Mouse (Mus musculus) frontal cortex, adult (tissue): ENCODE data around the gene Wdr5b.

Experiments
- ATAC-seq: cut with Nextera tagmentation; 2 replicates; pipeline ENCODE4 v1.9.2; 2017; ENCODE audit warnings: mild to moderate bottlenecking, moderate library complexity, mixed read lengths; ENCODE audit not compliant: low TSS enrichment

Gene Wdr5b

GRCm38 (mm10) chr16:36069819-36070575 lies 29.0 kb downstream of the Wdr5b start:
- ATAC-seq, result no peak

DNA sequence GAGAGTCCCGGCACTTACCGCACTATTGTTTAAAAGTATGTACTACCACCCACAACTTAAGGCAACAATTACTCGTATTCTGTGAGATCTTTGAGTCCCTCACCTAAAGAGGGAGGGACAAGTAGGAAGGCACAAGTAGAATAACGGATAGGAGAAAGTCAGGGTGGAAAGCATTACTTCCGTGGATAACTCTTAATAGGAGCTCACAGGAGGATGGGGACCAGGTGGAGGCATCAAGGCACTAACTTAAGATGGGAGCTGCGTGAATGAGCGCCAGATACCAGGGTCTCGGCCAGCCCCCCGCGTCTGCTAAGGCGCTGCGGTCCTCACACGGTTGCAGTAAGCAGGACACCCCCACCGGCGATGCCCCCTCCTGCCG lies 30.1 kb downstream of the Wdr5b start:
- peak; percentile 44; the same call in 1 of the 2 replicates for ATAC-seq

DNA sequence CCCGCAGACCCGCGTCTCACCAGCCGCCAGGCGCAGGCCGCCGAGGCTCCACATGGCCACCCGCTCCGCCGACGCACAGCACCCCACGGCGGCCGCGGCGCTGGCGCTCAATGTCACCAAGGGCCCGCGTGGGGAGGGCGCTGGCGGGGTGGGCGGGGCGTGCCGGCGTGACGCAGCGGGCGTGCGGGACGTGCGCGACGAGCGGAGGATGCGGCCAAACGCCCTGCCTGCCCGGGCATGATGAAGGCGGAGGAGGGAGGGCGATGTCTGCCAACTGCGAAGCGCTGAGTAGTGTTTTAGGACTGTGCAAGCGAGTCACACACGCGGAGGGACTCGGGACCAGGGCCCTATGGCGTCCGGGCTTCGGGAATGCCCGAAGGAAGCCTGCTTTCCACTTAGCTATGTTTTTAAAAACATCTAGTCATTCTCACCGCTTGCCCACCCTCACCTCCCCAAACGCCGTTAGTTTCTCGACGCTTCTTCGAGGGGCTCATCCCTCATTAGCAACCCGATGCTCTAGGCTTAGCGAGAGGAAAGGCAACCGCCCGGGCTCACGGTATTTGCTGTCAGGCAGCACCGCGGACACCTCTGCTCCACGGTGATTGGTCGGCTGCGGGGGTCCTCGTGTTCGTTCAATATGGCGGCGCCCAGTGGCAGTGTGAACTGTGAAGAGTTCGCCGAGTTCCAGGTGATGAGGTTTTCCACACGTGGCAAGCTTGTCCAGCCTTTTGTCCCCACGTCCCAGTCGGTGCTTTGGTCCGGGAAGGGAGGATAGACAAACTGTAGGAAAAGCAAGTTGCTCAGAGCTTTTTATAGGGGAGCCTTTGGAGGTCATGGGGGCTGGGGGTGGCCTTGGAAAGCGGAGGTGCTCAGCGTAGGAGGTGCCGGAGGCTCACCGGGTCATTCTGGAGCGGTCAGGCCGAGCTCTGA lies 30.7 kb downstream of the Wdr5b start, which contains the start of the genes Fam162a and Ccdc58:
Gene Fam162a (minus strand): TSS at position 145 of the 930 bp plus-strand sequence.
Gene Ccdc58 (plus strand): TSS at position 236 of the 930 bp plus-strand sequence.
- ATAC-seq, result peak; percentile 95

- ATAC-seq, result no peak
Measured at GRCm38 (mm10) chr16:36072410-36073011, 31.5 kb downstream of the Wdr5b start.

DNA sequence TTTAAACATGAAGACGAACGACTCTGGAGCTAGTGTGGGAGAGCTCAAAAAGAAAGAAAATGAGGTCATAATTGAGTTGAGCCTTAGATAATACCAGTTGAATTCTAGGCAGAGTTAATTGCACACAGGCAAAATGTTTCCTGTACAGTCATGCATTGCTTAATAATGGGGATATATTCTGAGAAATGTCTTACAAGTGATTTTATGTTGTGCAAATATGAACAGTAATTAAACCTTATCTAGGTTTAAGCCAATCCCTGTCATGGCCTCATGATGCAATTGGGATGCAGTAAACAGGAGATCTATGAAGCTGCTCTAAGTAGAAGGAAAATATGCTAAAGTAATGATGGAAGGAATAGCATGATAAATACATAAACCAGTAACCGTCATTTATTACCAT lies 33.8 kb downstream of the Wdr5b start:
- no peak for ATAC-seq

DNA sequence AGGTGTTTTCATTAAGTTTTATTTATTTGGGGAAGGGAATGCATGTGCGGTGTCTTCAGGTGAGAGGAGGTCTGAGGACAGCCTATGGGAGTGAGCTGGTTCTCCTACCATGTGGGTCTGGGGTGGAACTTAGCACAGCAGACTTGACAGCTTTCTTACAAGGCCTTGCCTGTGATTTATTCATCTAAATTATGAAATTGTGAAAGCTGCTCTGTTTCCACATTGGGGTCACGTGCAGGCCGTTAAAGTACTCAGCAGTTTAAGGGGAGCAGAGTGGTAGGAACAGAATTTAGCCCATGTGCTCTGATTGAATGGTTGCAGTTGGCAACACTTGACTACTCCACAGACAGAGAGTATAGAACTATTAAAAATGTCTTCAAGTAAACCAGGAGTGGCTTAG lies 38.9 kb downstream of the Wdr5b start:
- no peak for ATAC-seq

- ATAC-seq, result no peak
Measured at GRCm38 (mm10) chr16:36087846-36088245, 46.9 kb downstream of the Wdr5b start.

GRCm38 (mm10) chr16:36089065-36089464 lies 48.1 kb downstream of the Wdr5b start:
- ATAC-seq, result no peak

DNA sequence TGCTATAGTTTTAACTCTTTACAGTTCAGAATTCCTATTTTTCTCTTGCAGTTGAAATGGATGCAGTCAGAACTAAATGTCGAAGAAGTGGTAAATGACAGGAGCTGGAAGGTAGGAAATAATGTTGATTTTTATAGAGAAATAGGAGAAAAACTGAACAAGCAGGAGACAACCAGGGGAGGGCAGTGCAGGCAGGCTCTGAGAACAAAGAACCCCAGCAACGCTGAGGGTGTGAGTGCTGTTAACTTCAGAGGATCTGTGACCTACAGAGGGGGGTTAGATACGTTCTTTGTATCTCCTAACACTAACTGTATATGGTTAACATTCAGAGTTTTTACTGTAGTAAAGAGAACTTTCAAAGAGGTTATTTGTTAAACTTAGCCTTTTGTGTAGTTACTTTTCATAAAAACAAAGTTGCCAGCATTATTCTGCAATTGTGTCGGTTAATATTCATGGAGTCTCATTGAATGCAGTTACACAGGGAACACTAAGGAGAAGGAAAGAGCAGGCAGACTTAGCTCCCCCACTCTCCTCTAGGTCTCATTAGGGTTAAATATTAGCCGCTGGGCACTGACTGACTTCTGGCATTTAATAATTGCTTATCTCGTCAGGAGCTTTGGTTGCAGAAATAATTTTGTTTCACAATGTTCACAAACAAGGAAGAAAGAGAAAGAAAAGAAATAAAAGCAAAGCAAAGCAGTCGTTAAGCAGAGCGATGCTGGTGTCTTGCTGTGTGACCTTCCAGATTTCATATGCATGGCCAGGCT lies 49.0 kb downstream of the Wdr5b start:
- no peak for ATAC-seq

GRCm38 (mm10) chr16:36090785-36091509 lies 50.0 kb downstream of the Wdr5b start:
- no peak for ATAC-seq
